Mouse (Mus musculus): ENCODE results near the gene Cdc25b.

DNA sequence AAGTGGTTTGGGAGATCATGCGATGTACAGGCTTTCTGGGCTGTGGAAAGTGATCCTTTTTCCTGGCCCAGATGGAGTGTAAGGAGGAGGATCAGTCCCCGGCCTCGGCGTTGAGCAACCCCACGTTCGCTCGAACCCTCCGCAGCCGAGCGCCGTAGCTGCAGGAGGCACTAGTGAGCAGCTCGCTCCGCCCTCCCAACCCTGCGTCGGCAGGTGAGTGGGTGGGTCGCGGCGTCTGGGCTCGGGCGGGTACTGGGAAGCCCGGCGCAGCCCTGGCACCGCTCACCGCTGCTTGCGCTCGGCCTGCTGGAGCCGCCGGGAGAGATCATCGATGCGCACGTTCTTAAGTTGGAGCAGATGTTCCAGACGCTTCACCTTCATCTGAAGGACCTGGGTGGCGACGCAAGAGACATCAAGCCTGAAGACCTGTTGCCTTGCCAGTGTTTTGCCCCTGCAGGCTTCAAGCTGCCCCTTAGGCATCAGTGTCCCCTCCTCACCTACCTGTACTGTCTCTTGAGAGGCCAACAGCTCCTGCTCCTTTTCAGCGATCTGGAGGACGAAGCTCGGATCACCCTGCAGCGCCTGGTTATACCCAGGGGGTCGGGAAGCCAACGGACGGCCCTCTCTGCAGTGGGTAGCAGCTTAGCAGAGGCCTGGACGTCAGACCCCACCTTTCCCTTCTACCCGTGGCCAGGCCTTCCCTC is 15.2 kb upstream of the Cdc25b start:
- 0 out of 2 replicates have a peak, but pooled peaks have one; percentile 12 for TF ChIP-seq CTCF (conservative IDR thresholded peaks at IDR 0.05; ENCODE audit: insufficient read depth, insufficient read length, low read depth, low read length)
- TF ChIP-seq POLR2A (IDR thresholded peaks at IDR 0.05; ENCODE audit: low read depth, low read length): no peak

Data from kidney, adult 2 months (tissue).